Mouse (Mus musculus) CH12.LX (cell line): ENCODE data around the gene Taok2.

ENCODE experiments used
- CHD2 ChIP-seq: IDR thresholded peaks from 2 replicates; pipeline ENCODE4 v1.6.1; 2011; ENCODE audit warnings: low read length, improper control_type of control experiment
- CTCF ChIP-seq, 2 experiments: IDR thresholded peaks in 1 of 2; conservative IDR thresholded peaks in 1 of 2; 2 replicates each; pipeline ENCODE4 v1.5.1; 2011 to 2012; ENCODE audit warnings: low read depth in 2 of 2, low read length in 2 of 2, improper control_type of control experiment in 1 of 2, inconsistent platforms in 1 of 2, mild to moderate bottlenecking in 1 of 2, moderate library complexity in 1 of 2
- EP300 ChIP-seq: IDR thresholded peaks from 2 replicates; pipeline ENCODE4 v1.6.1; 2011; ENCODE audit warnings: low read length, improper control_type of control experiment
- GABPA ChIP-seq: IDR thresholded peaks from 2 replicates; pipeline ENCODE4 v1.6.1; 2012; ENCODE audit warnings: low read depth, low read length, improper control_type of control experiment, inconsistent platforms; ENCODE audit not compliant: insufficient replicate concordance
- JUN ChIP-seq: IDR thresholded peaks from 2 replicates; pipeline ENCODE4 v1.6.1; 2011; ENCODE audit warnings: low read depth, mild to moderate bottlenecking, low read length, improper control_type of control experiment, moderate library complexity; ENCODE audit not compliant: insufficient read depth
- MAFK ChIP-seq: IDR thresholded peaks from 2 replicates; pipeline ENCODE4 v1.6.1; 2011; ENCODE audit warnings: low read length, improper control_type of control experiment; ENCODE audit not compliant: insufficient replicate concordance
- POLR2A ChIP-seq: IDR thresholded peaks from 2 replicates; pipeline ENCODE4 v1.6.1; 2011; ENCODE audit warnings: low read depth, mild to moderate bottlenecking, improper control_type of control experiment, low read length
- ZNF384 ChIP-seq: IDR thresholded peaks from 2 replicates; pipeline ENCODE4 v1.6.1; 2012; ENCODE audit warnings: low read depth, low read length, improper control_type of control experiment, inconsistent platforms

DNA sequence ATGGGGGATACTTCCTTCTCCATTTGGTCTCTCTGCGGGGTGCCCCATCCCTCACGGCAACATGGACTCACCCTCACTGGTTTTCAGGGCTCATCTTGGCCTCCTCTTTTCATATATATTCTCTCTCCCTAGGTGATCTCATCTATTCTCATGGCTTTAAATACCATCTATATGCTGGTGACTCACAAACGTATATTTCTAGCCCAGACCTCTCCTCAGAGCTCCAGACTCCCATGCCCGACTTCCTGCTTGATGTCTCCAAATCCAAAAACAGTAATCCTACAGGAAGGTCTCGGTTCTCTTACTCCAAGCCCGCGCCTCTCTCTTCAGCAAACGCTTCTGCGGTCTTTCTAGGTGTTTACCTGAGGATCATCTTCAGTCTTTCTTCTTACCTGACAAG lies 41.2 kb downstream of the Taok2 start:
- TF ChIP-seq CHD2 (no peak), POLR2A (no peak), CTCF (conservative IDR thresholded peaks at IDR 0.05 in 1 of 2, IDR thresholded peaks at IDR 0.05 in 1 of 2; ENCODE audit: low read depth in 2 of 2, low read length in 2 of 2) (no peak), JUN (no peak), EP300 (no peak), ZNF384 (no peak), GABPA (no peak), MAFK (no peak)
